Mouse (Mus musculus) skeletal muscle tissue, adult 2 months (tissue): ENCODE data around the gene Rec8.

Experiments
- DNase-seq: peaks from one replicate; pipeline ENCODE4 v3.0.0-alpha.2; 2012; ENCODE audit warnings: low read depth, low spot score

The Rec8 gene

GRCm38 (mm10) chr14:55592226-55592625, 25.6 kb upstream of the Rec8 start:
- no peak for DNase-seq

- no peak for DNase-seq
Measured at GRCm38 (mm10) chr14:55596036-55596690, 21.7 kb upstream of the Rec8 start.

GRCm38 (mm10) chr14:55598521-55599390, 19.1 kb upstream of the Rec8 start:
- DNase-seq: no peak

GRCm38 (mm10) chr14:55603271-55603632, 14.6 kb upstream of the Rec8 start, which contains the start of gene Irf9:
Gene Irf9, plus strand, starts transcription at chr14:55603571.
- no peak for DNase-seq

- peak; percentile 92 for DNase-seq
Measured at GRCm38 (mm10) chr14:55603633-55604576, 13.9 kb upstream of the Rec8 start.

- no peak for DNase-seq
Measured at GRCm38 (mm10) chr14:55604823-55605222, 13.0 kb upstream of the Rec8 start.

- no peak for DNase-seq
Measured at GRCm38 (mm10) chr14:55605743-55606459, 11.9 kb upstream of the Rec8 start.

- DNase-seq: no peak
Measured at GRCm38 (mm10) chr14:55608339-55608738, 9.5 kb upstream of the Rec8 start.

GRCm38 (mm10) chr14:55613346-55613745, 4.5 kb upstream of the Rec8 start:
- no peak for DNase-seq

- DNase-seq: no peak
Measured at GRCm38 (mm10) chr14:55614565-55615178, 3.2 kb upstream of the Rec8 start.

GRCm38 (mm10) chr14:55615876-55616275, 2.0 kb upstream of the Rec8 start:
- DNase-seq: no peak

- no peak for DNase-seq
Measured at GRCm38 (mm10) chr14:55616844-55617243, 993 bp upstream of the Rec8 start.

GRCm38 (mm10) chr14:55618486-55619195, 804 bp downstream of the Rec8 start:
- no peak for DNase-seq

GRCm38 (mm10) chr14:55628077-55628827, 10.4 kb downstream of the Rec8 start:
- DNase-seq: no peak

GRCm38 (mm10) chr14:55629312-55629711, 11.5 kb downstream of the Rec8 start:
- no peak for DNase-seq

- no peak for DNase-seq
Measured at GRCm38 (mm10) chr14:55634874-55635522, 17.2 kb downstream of the Rec8 start.

- peak; percentile 78 for DNase-seq
Measured at GRCm38 (mm10) chr14:55635523-55636007, 17.7 kb downstream of the Rec8 start, which contains the start of gene Ipo4. Gene Ipo4, minus strand, starts transcription at chr14:55635957.

- no peak for DNase-seq
Measured at GRCm38 (mm10) chr14:55637795-55638194, 20.0 kb downstream of the Rec8 start, which contains the start of gene Gm49378. Gene Gm49378, minus strand, starts transcription at chr14:55637895.
